Mouse (Mus musculus) CD8-positive naive resting alpha-beta T cell, adult 2 months (primary cell): ENCODE results near the gene Invs.
A peak's percentile ranks its signal among the peaks of the same experiment; 100 is the strongest.

Source experiments
- DNase-seq, 2 experiments: peaks; one replicate each; pipeline ENCODE4 v3.0.0; 2022; ENCODE audit warnings: low read depth in 2 of 2, low spot score in 2 of 2

Invs gene

GRCm38 (mm10) chr4:48279498-48280134, at the start of gene Invs, which contains the start of gene Erp44:
Gene Invs, plus strand, starts transcription at chr4:48279760.
Gene Erp44, minus strand, starts transcription at chr4:48279558.
- peak; percentile 89 to 90 for DNase-seq

GRCm38 (mm10) chr4:48236721-48237120, 42.8 kb upstream of the Invs start:
- DNase-seq = no peak

- DNase-seq = no peak
Observed at GRCm38 (mm10) chr4:48239046-48239445, 40.5 kb upstream of the Invs start.

GRCm38 (mm10) chr4:48242482-48242881, 37.1 kb upstream of the Invs start:
- no peak for DNase-seq

- no peak for DNase-seq
Observed at GRCm38 (mm10) chr4:48243737-48244136, 35.8 kb upstream of the Invs start.

- DNase-seq = no peak
Observed at GRCm38 (mm10) chr4:48244280-48244679, 35.3 kb upstream of the Invs start.

GRCm38 (mm10) chr4:48253266-48253665, 26.3 kb upstream of the Invs start:
- DNase-seq = no peak

- no peak for DNase-seq
Observed at GRCm38 (mm10) chr4:48258045-48258444, 21.5 kb upstream of the Invs start.

- no peak for DNase-seq
Observed at GRCm38 (mm10) chr4:48267683-48268082, 11.9 kb upstream of the Invs start.

- no peak for DNase-seq
Observed at GRCm38 (mm10) chr4:48268127-48268526, 11.4 kb upstream of the Invs start.

GRCm38 (mm10) chr4:48270532-48270931, 9.0 kb upstream of the Invs start:
- no peak for DNase-seq

- DNase-seq = no peak
Observed at GRCm38 (mm10) chr4:48271838-48272237, 7.7 kb upstream of the Invs start.

GRCm38 (mm10) chr4:48273119-48273829, 6.3 kb upstream of the Invs start:
- DNase-seq = no peak

- no peak for DNase-seq
Observed at GRCm38 (mm10) chr4:48275736-48276135, 3.8 kb upstream of the Invs start.

GRCm38 (mm10) chr4:48277011-48277410, 2.5 kb upstream of the Invs start:
- DNase-seq = no peak

- no peak for DNase-seq
Observed at GRCm38 (mm10) chr4:48278757-48279497, 633 bp upstream of the Invs start.

- DNase-seq = no peak
Observed at GRCm38 (mm10) chr4:48281121-48281520, 1.6 kb downstream of the Invs start.

GRCm38 (mm10) chr4:48287086-48287757, 7.7 kb downstream of the Invs start:
- DNase-seq = no peak

GRCm38 (mm10) chr4:48314814-48315213, 35.3 kb downstream of the Invs start:
- DNase-seq = no peak

GRCm38 (mm10) chr4:48316036-48316435, 36.5 kb downstream of the Invs start:
- no peak for DNase-seq

GRCm38 (mm10) chr4:48321276-48321675, 41.7 kb downstream of the Invs start:
- DNase-seq = no peak
